Mouse (Mus musculus): Measurements from ENCODE around the gene Galnt2. TPM values are rescaled to one million over a fixed set of nuclear protein-coding genes. Genes with fewer than 3 reads are reported as not detected.

Galnt2 gene
- polyA plus RNA-seq, 1 experiment from 2014 or later: 73.9 TPM

DNA sequence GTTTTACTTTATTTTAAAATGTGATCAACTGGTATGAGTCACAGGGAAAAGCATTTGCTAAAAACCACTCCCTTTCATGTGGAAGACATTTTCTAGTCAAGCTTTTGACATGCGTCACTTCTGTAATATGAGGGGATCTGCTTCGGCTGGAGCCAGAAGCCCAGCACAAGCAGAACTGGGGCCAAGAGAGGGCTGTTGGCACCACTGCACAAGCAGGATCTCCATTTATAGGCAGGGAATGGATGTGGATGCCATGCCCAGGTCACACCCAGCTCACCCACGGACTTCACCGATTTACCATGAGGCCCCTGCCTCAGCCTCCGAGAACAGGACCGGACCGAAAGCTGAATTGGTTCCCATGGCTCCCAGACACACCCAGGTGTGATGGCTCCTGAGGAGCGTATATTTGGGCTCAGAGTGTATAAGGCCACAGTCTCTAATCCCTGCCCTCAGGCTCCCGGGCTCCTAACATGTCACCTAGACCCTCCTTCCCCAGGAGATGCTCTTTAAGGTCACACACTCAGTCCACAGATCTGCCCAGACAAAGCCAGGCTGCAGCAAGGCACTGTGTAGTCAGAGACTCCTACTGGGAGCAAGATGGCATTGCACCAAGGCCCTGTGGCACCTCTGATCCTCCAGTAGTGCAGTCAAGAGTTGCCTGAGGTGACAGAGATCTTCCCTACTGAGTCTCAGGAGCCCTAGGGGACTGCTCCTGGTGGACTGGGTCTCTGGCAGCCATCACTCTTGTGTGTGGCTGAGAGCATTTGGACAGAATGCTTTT, 59.9 kb downstream of the Galnt2 start:
- peak; percentile 56 for DNase-seq (ENCODE audit: low spot score)

DNA sequence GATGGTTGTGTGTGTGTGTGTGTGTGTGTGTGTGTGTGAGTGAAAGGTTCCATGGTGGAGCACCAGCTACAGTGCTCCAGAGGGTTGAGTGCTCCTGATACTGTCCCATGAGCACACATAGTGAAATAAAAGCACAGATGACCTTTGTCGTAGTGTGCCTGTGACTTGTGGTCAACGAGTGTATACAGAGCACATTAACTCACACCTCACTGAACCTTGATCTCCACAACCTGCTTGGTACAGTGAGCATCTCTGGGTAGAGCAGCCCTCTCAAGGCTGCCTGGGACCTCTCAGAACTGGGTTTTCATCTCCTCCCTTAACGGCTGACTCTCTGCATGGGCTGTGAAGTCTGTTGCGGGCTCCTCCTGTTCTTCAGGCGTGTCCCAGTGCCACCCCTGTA, 60.5 kb downstream of the Galnt2 start:
- no peak for DNase-seq (ENCODE audit: low spot score)

DNA sequence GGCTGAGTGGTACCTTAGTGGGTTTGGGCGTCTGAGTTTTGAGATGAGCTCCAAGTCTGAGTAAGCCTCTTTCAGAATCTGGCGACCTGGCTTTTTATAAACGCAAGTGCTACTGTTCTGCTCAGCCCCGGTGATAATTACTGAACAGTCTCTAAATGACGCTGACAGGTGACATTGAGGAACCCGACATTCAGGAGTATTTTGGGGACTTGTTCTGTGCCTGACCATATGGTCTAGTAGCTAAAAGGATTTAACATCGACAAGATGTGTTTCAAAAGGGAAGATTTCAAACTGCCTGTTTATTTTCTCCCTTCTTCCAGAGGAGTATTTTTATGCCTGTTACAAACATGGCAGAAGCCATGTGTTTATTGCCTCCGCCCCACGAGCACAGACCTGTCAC, 61.8 kb downstream of the Galnt2 start:
- no peak for DNase-seq (ENCODE audit: low spot score)

DNA sequence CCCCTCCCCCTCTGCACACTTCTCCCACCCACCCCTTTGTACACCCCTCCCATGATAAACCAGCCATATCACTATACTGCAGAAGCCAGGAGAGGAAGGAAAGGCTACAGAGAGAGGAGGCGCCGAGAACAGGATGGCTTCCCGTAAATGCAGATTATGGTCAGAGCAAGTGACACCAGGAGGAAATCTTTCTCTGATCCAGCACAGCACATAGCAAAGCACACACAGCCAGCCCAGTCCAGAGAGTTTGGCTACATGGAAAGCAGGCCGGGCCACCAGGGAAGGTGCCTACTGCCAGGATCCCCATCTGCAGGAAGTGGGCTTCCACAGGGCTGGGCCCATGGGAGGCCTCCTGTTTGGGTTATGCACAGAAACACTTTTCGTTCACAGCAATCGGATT, 63.2 kb downstream of the Galnt2 start:
- no peak for DNase-seq (ENCODE audit: low spot score)

DNA sequence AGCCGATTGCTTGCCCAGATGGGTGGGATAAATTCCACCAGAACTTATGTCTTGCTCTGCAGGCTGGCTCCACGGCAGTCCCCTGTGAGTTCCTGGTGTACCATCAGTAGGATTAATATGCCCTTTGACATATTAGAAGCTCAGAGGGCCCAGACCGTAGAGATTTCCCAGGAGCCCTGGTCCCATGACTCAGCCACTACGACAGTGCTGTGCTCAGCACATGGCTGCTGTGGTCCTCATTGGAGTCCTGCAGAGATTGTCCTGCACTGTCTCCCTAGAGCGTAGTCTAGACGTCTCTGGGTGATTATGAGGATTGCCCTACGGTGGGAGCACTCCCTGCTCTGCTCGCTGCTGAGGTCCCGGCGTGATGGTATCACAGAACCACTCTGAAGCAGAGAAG, 63.7 kb downstream of the Galnt2 start:
- no peak for DNase-seq (ENCODE audit: low spot score)

DNA sequence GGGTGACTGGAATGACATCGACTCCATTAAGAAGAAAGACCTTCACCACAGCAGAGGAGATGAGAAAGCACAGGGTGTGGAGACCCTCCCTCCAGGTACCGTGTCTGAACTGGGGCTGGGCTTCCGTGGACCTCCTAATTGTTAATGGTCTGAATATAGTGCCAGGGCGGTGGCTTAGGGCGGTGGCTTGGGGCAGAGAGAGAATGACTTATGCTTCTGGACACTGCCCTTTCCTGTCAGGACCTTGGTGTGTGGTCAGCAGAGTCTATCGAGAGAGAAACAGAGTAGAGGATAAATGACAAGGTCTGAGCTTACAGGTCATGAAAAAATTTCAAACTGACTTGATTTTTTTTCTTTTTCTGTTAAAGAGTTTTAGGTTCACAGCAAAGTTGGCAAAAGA, 64.2 kb downstream of the Galnt2 start:
- no peak for DNase-seq (ENCODE audit: low spot score)

DNA sequence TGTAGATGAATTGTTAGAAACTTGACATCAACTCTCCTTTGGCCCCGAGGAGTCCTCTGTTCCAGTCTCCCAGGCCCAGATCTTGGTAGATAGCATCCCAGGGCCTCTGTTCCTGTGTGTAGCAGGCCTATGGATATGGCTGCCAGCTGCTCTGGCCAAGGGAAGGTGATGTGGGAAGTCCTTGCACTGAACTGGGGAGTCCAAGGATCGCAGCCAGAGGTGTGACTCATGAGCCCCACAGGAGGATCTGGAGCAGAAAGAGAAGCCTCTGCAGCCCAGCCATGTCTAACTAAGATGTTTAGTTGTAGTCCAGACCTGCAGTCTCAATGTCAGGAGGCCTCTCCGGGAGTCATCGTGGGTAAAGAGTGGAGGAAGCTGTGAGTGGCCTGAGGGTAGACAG, 70.3 kb downstream of the Galnt2 start:
- no peak for DNase-seq (ENCODE audit: low spot score)

DNA sequence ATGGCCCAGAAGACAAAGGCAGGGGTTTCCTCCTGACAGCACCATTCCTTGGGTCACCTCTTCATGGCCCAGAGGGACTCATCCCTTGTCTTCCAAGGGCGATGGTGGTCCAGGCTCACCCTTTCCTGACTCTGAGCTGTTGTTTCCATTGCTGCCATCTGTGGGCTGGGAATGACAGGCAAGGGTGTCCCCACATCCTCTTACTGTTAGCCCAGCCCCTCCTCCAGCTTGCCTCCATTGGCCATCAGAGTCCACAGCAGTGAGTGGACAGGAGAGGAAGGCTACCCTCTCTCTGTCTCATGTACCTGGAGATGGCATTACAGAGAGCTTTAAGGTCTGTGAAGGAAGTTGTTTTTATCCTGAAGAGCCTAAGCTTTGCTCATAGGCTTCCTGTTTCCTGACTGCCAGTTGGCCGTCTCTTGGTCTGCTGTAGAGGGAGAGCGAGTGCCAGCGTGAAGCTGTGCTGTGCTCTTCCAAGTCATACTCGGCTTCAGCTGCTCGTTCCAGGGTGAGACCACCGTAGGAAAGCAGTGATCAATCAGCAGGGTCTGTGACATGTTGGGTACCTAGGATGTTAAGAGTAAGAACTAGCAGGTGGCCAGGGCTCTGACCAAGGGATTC, 70.9 kb downstream of the Galnt2 start:
- no peak for DNase-seq (ENCODE audit: low spot score)

DNA sequence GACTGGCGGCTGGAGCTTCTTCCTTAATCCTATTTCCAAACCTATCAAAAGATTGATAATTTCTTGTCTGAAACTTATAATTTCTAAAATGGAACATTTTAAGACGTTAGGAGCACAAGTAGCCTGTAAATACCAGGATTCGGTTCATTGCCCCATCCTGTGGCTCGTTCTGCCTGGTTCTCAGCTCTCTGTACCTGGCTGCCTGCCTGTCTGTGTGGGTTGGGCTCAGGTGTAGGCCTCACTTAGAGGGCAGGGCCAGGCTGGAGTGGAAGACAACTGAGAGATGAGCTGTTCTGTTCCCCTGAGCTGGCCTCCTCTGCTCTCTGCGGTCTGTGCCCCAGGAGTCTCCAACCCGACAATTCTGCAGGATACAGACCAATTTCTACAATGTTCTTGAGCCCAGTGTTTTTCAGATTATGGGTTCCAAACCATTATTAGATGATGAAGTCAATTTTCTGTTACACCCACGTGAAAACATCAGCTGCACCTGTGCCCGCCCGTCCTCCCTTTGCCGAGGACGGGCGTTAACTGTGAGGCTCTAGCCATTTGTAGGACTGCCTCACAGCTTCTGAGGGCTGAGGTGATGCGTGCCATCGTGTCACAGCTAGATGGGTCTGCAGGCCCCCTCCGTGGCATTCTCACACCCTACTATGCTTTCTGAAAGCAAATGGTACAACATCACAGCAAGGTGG, 72.2 kb downstream of the Galnt2 start:
- DNase-seq (ENCODE audit: low spot score): no peak

DNA sequence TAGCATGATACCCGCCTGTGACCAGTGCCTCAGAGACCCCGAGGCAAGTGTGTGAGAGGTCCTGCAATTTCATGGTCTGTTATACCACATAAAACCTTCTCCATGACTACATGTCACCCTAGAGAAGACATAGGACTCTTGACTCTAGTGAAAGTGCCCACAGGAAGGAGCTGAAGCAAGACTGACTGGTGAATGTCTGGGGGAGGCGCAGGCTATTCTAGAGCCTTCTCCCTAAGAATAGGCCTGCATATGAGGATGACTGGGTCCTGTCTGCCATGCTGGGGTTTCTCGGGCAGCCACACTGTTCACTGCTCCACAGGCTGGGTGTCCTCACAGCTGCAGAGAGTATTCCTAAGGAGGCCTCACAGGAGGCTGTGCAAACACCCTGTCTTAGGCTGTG, 73.0 kb downstream of the Galnt2 start:
- no peak for DNase-seq (ENCODE audit: low spot score)

DNA sequence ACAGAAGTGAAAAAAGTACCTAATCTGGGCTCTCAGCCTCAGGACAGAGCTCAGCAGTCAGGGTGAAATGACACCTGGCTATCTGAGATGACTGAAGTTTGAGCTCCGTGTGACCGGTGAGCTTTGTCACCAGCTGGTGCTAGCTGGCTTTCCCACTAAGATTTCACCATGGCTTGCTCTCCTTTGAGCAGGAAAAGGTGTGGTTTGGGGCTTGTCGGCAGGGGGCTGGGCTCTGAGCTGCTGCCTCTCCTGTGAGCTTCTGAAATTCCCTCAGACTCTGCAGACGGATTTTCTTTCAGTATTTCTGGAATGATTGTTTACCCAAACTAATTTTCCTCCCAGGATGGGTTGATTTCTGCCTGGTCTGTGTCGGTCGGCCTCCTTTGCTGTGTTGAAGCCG, 75.4 kb downstream of the Galnt2 start:
- no peak for DNase-seq (ENCODE audit: low spot score)

DNA sequence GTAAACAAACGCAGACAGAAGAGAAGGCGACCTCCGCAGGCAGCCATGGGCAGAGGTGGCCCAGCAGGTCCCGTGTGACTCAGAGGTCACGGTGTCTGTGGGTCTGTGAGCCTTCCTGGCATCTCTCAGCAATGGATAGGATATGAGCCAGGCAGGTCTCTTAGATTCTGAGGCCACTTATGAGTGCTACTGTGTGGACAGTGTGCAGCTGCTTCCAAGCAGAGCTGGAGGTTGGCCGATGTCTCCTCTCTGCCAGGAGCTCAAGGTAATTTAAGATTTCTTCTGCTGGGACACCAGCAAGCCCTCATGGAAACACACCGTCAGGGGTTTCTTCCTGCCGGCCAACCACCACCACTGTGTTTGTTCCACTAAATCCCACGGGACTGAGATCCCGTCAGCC, 76.5 kb downstream of the Galnt2 start:
- DNase-seq (ENCODE audit: low spot score): no peak

DNA sequence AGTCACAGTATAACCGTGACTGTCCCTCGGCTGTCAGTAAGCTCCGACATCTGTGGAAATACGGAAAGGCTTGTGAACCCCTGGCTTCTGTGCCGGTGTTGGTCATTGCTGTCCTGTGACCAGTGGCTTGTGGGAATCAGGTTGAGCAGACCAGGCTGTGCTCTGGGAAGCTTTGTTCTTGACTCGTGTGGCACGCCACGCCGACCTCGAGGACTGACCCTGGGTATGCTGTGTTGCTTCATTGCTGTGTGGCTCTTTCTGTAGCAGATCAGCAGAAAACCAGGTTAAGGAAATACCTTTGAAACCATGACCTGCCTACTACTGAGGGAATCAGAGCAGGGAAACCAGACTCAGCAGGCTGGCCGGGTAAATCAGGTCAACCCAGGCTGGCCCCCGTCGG, 79.3 kb downstream of the Galnt2 start:
- DNase-seq (ENCODE audit: low spot score): no peak

DNA sequence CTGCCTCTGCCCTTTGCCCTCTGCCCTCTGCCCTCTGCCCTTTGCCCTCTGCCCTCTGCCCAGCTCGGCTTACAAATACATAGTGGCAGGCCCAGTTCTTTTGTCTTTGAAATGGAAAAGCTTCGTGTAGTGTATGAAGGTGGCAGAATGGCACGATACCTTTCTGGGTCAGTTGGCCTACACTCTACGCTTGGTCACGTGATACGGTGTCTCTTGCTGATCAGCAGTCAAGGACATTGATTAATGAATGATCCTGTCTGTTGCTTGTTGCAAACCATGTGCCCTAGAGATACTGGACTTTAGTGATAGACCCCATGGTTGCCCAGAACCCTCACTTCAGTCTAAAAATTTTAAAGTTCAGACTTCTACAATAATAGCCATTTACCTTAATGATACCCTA, 79.9 kb downstream of the Galnt2 start:
- no peak for DNase-seq (ENCODE audit: low spot score)

DNA sequence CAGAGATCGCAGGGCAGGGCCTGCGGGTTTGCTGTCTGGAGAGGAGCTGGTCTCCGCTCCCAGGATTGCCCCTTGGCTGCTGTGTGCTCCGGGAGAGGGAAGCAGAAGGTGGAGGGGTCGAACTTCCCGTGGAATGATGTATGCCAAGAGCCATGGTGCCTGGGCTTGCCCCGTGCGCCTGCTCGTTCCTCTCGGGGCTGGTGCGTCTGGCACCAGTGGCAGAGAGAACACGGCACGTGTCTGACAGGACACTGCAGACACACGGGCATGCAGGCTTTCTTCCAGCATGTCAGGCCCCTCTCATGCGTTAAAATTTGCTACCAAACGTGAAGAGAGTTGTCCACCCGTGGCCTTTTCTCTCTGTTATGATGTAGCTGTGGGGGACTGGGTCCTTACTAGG, 80.5 kb downstream of the Galnt2 start:
- no peak for DNase-seq (ENCODE audit: low spot score)

DNA sequence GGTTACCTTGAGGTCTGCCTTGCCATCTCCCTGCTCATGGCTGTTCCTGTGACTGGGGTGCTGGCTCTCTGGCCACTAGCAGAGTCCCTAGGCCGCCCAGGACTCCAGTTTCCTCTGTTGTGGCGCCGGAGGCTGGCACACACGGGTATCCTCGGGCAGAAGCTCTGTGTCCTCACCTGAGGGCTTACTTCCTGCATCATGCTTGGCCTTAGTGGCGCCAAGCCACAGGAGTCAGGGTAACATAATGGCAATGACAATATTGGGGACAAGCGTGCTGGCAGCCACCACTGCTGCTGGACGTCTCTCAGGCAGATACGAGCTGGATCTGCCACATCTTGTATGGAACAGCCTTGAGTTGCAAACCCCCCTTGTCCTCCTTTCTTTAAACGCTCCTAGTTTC, 81.0 kb downstream of the Galnt2 start:
- no peak for DNase-seq (ENCODE audit: low spot score)

DNA sequence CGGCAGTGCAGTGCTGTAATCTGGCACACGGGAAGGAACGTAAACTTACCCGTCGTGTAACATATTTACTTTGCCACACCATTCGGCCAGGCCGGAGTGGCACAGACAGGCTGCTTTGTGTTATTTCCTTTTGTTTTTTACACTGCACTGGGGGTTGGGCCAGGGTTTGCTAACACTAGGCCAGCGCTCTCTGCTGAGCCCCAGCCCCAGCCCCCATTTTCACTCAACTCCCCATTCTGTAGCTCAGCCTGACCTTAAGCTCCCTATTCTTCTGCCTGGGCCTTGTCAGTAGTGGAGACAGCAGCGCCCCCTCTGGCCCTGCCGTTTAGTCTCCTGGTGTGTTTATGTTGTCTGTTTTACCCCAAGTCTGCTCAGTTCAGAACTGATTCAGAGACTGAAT, 83.6 kb downstream of the Galnt2 start:
- peak; percentile 67 for DNase-seq (ENCODE audit: low spot score)

DNA sequence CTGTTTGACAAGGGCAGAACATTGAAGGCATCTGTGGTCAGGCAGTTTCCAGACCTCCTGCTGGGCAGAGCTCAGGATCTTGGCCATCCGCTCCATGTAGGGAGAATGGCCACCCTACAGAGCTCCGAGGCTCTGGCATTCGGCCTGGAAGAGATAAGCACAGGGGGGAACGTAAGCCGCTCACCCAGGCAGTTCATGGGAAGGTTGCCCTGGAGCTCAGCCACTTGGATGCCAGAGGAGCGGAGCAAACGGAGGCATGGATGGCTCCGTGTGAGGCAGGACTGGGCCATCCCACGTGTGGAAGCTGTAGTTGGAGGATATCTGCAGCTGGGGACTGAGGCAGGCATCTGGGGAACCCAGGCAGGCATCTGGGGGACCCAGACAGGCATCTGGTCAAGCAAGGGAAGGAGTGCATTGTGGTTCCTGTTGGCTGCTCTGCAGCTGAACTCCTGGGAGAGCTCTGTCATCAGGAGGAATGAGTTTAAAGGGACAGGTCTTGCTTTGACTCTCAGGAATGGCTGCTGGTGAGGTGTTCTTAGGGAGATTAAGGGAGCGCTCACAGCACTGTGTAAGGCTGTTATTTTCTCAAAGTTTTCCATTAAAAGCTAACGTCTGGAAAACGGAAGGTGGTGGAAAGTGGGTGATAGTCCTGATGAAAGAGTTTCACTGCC, 85.4 kb downstream of the Galnt2 start:
- DNase-seq (ENCODE audit: low spot score): no peak

DNA sequence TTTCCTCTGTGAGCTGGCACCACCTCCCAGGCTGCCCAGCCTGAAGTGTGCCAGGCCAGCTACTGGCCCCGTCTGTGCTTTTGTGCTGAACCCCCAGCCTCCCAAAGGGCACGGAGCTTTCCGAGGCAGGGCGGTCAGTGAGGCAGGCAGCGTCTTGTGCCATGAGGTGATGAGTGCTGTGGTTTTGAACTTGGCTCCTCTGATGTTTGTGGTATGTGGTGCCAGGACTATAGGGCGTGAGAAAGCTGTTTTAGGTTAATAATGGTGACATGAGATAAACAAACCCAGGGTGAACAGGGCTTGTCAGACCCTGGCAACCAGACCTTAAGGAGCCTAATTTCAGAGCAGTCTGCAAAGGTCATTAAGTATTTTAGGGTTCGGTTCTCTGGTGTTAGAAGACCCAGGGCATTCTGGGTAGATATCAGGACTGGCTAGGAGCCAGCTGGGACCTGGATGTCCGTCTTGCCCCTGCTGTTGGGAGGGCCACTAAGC, 86.0 kb downstream of the Galnt2 start:
- no peak for DNase-seq (ENCODE audit: low spot score)

DNA sequence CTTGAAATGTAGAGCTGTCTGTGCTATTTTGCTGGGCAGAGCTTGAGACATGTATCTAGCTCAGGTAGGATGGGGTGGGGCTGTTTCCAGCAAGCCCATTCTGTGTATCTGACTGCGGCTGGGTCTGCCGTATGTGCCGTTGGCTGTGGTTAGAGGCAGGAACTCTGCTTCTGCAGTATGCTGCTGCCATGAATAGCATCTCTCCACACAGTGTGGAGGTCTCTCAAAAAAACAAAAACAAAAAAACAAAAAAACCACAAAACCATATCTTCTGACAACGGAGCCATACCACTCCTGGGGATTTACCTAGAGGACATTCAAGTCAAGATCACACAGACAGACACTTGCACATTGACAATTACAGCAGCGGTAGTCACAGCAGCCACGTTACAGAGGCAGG, 86.6 kb downstream of the Galnt2 start:
- peak; percentile 81 for DNase-seq (ENCODE audit: low spot score)

DNA sequence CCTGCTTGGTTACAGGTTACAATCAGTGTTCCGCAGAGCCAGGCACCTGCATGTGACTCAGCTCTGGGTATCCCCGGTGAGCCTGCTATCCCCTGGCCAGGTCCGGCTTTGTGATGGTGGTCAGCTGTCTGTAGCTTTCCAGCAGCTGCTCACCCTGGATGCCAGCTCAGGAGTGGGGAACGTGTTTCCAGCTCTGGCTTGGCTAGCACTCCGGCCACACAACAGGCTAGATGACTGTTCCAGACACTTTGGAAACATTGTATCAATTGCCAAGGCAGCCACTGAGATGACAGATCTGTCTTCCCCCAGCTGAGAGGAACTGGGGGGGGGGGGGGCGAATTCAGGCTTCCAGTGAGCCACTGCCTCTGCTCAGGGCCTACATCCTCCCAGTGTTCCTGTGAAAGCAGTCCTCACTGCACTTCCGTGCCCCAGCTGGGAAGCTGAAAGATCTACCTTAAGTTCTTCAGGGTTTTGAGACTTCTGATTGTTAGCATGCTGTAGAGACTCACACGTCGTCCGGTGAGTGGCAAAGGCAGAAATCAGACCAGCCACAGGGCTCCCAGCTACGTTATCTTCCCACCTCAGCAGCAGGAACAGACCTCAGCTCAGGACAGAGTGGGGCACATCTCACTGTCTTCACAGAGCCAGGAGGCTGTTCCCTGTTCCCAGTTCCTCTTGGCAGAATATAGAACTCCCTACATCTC, 87.6 kb downstream of the Galnt2 start:
- DNase-seq (ENCODE audit: low spot score): peak; percentile 50
